ENCODE assay signal across 8 mouse cellular contexts in genomic region chr6:106800227-106800557, GRCm38 (mm10). TPM values are rescaled to one million over a fixed set of nuclear protein-coding genes. Genes with fewer than 3 reads are reported as not detected.
DNase-seq lines count a peak whose midpoint lies in the region; ATAC-seq and TF ChIP-seq lines count a peak whose summit lies in the region.

No protein-coding gene starts in this region.

- peak overlapping the region; percentile 96 for H3K4me3 ChIP-seq in heart, embryonic 16.5 days (ENCODE audit: low read length)
- H3K4me3 ChIP-seq in bone marrow macrophage, adult 2 months (ENCODE audit: insufficient read depth, low read length) = peak overlapping the region; percentile 16; the same call in 1 of the 2 replicates
- H3K4me3 ChIP-seq in hindbrain, embryonic 12.5 days = peak overlapping the region; percentile 89
- peak overlapping the region; percentile 79 for H3K4me3 ChIP-seq in midbrain, embryonic 11.5 days (ENCODE audit: low read depth, low read length)

- no peak overlapping the region for H3K27ac ChIP-seq in heart, embryonic 16.5 days (ENCODE audit: low read length)
- no peak overlapping the region for H3K27ac ChIP-seq in bone marrow macrophage, adult 2 months (ENCODE audit: insufficient read depth, low read depth, low read length)
- no peak overlapping the region for H3K27ac ChIP-seq in hindbrain, embryonic 12.5 days
- H3K27ac ChIP-seq in midbrain, embryonic 11.5 days (ENCODE audit: low read depth, low read length) = no peak overlapping the region

- WGBS in heart, embryonic 16.5 days = 50% methylated on average over 5 of the region's 5 CpGs
- 66% methylated on average over 5 of the region's 5 CpGs for WGBS in hindbrain, embryonic 12.5 days
- 63% methylated on average over 5 of the region's 5 CpGs for WGBS in midbrain, embryonic 11.5 days

- no peak for TF ChIP-seq CTCF in bone marrow macrophage, adult 2 months (IDR thresholded peaks at IDR 0.05; ENCODE audit: low read depth, low read length)

- H3K9ac ChIP-seq in heart, embryonic 16.5 days (ENCODE audit: low read length) = no peak overlapping the region
- no peak overlapping the region for H3K9ac ChIP-seq in hindbrain, embryonic 12.5 days
- H3K9ac ChIP-seq in midbrain, embryonic 11.5 days (ENCODE audit: low read length) = no peak overlapping the region

- TF ChIP-seq POLR2A in bone marrow macrophage, adult 2 months (IDR thresholded peaks at IDR 0.05; ENCODE audit: borderline replicate concordance, low read depth, low read length) = no peak

- intact Hi-C loops in heart, postnatal 36 days (cut with DNase I) = loop anchor here (2.0 to 10.0 kb wide), 3 partner anchors 31 to 1985 kb away; partner anchors contain the start of genes Arl8b and Trnt1

- ATAC-seq in heart, embryonic 16.5 days (replicated peaks; ENCODE audit: extremely low read depth, insufficient read depth, low FRiP score) = no peak
- ATAC-seq in hindbrain, embryonic 12.5 days (ENCODE audit: low FRiP score) = no peak
- ATAC-seq in midbrain, embryonic 11.5 days (ENCODE audit: low FRiP score) = no peak
- no peak for ATAC-seq in erythroid progenitor cell, adult 5-6 weeks (replicated peaks; ENCODE audit: low FRiP score, poor library complexity, severe bottlenecking)

- no peak for DNase-seq in heart, postnatal 36 days
- DNase-seq in midbrain, embryonic 11.5 days (ENCODE audit: low spot score, missing footprints) = no peak
- no peak for DNase-seq in spleen, adult 12 weeks (ENCODE audit: low spot score)
- no peak for DNase-seq in layer of hippocampus, adult 9-10 months (ENCODE audit: low spot score)

- no peaks in the 10 kb centered on the region for H3K27me3 ChIP-seq in heart, embryonic 16.5 days (ENCODE audit: control insufficient read depth, insufficient read depth, low read length)
- no peaks in the 10 kb centered on the region for H3K27me3 ChIP-seq in hindbrain, embryonic 12.5 days
- H3K27me3 ChIP-seq in midbrain, embryonic 11.5 days (ENCODE audit: control insufficient read depth, insufficient read depth, low read length) = no peaks in the 10 kb centered on the region

- H3K4me2 ChIP-seq in heart, embryonic 16.5 days (ENCODE audit: low read depth, low read length) = peak overlapping the region; percentile 49
- H3K4me2 ChIP-seq in hindbrain, embryonic 12.5 days (replicated peaks) = peak overlapping the region; percentile 94; the same call in 1 of the 2 replicates
- H3K4me2 ChIP-seq in midbrain, embryonic 11.5 days = no peak overlapping the region

- peaks cover 4% of the 10 kb centered on the region; the same call in 1 of the 2 replicates for H3K36me3 ChIP-seq in heart, embryonic 16.5 days (ENCODE audit: control insufficient read depth, insufficient read depth)
- no peaks in the 10 kb centered on the region for H3K36me3 ChIP-seq in hindbrain, embryonic 12.5 days
- no peaks in the 10 kb centered on the region for H3K36me3 ChIP-seq in midbrain, embryonic 11.5 days (ENCODE audit: control insufficient read depth, insufficient read depth, low read length)

- H3K4me1 ChIP-seq in heart, embryonic 16.5 days (ENCODE audit: control insufficient read depth, insufficient read depth, low read length) = peaks cover 14% of the 10 kb centered on the region
- peaks cover 7% of the 10 kb centered on the region for H3K4me1 ChIP-seq in bone marrow macrophage, adult 2 months (ENCODE audit: control insufficient read depth, insufficient read depth, low read length)
- peaks cover 12% of the 10 kb centered on the region for H3K4me1 ChIP-seq in hindbrain, embryonic 12.5 days
- H3K4me1 ChIP-seq in midbrain, embryonic 11.5 days (ENCODE audit: control insufficient read depth, insufficient read depth, low read length) = peaks cover 7% of the 10 kb centered on the region

- no peaks in the 10 kb centered on the region for H3K9me3 ChIP-seq in heart, embryonic 16.5 days (replicated peaks; ENCODE audit: control insufficient read depth, low read length)
- no peaks in the 10 kb centered on the region for H3K9me3 ChIP-seq in hindbrain, embryonic 12.5 days (replicated peaks)
- no peaks in the 10 kb centered on the region for H3K9me3 ChIP-seq in midbrain, embryonic 11.5 days (ENCODE audit: control insufficient read depth, low read length)

RNA-seq across cellular contexts. Expression of gene Crbn, which starts 0.3 kb away (rescaled TPM):
- polyA plus RNA-seq in heart, embryonic 16.5 days (2015; fragmentation: Nextera tagmentation; extraction: Ambion mirVana) = 35.8 and 38.9 TPM in 2 replicates
- 10 to 100 TPM; 54.4 to 60.4 TPM for total RNA-seq in heart, postnatal 36 days (2021)
- polyA plus RNA-seq in bone marrow macrophage, adult 2 months (2012; ENCODE audit: insufficient read depth, insufficient read length, missing spikeins) = 36.6 and 43.2 TPM in 2 replicates
- 51.7 and 58.3 TPM in 2 replicates for polyA plus RNA-seq in hindbrain, embryonic 12.5 days (2016; fragmentation: Nextera tagmentation; extraction: Ambion mirVana)
- polyA plus RNA-seq in midbrain, embryonic 11.5 days (2014; fragmentation: Nextera tagmentation; extraction: Ambion mirVana) = 58.1 and 61.0 TPM in 2 replicates
- 12.6 and 16.3 TPM in 2 replicates for total RNA-seq in erythroid progenitor cell, adult 5-6 weeks (2015; ENCODE audit: low replicate concordance)
- 23.9 and 35.3 TPM in 2 replicates for total RNA-seq in erythroid progenitor cell, adult 5-6 weeks (2017; ENCODE audit: low replicate concordance)

RNA-seq across cellular contexts. Expression of gene Trnt1, which starts 31.3 kb away (rescaled TPM):
- 42.3 and 48.7 TPM in 2 replicates for polyA plus RNA-seq in heart, embryonic 16.5 days (2015; fragmentation: Nextera tagmentation; extraction: Ambion mirVana)
- 10 to 100 TPM; 37.7 to 40.5 TPM for total RNA-seq in heart, postnatal 36 days (2021)
- polyA plus RNA-seq in bone marrow macrophage, adult 2 months (2012; ENCODE audit: insufficient read depth, insufficient read length, missing spikeins) = 22.1 and 24.9 TPM in 2 replicates
- polyA plus RNA-seq in hindbrain, embryonic 12.5 days (2016; fragmentation: Nextera tagmentation; extraction: Ambion mirVana) = 63.8 and 72.3 TPM in 2 replicates
- 79.8 and 94.0 TPM in 2 replicates for polyA plus RNA-seq in midbrain, embryonic 11.5 days (2014; fragmentation: Nextera tagmentation; extraction: Ambion mirVana)
- total RNA-seq in erythroid progenitor cell, adult 5-6 weeks (2015; ENCODE audit: low replicate concordance) = 13.7 and 18.4 TPM in 2 replicates
- total RNA-seq in erythroid progenitor cell, adult 5-6 weeks (2017; ENCODE audit: low replicate concordance) = 34.0 and 39.9 TPM in 2 replicates

RNA-seq across cellular contexts. Expression of gene Il5ra, which starts 51.4 kb away (rescaled TPM):
- polyA plus RNA-seq in heart, embryonic 16.5 days (2015; fragmentation: Nextera tagmentation; extraction: Ambion mirVana) = 0.30 and 0.37 TPM in 2 replicates
- total RNA-seq in heart, postnatal 36 days (2021) = under 1 TPM in 1 of 2 experiments, not detected in 1; 0.14 TPM
- not detected in 2 replicates for polyA plus RNA-seq in bone marrow macrophage, adult 2 months (2012; ENCODE audit: insufficient read depth, insufficient read length, missing spikeins)
- not detected in 2 replicates for polyA plus RNA-seq in hindbrain, embryonic 12.5 days (2016; fragmentation: Nextera tagmentation; extraction: Ambion mirVana)
- not detected in 2 replicates for polyA plus RNA-seq in midbrain, embryonic 11.5 days (2014; fragmentation: Nextera tagmentation; extraction: Ambion mirVana)
- total RNA-seq in erythroid progenitor cell, adult 5-6 weeks (2015; ENCODE audit: low replicate concordance) = 3.6 TPM in 1 of 2 replicates, not detected in the other
- 2.4 and 2.9 TPM in 2 replicates for total RNA-seq in erythroid progenitor cell, adult 5-6 weeks (2017; ENCODE audit: low replicate concordance)

Comparison
In these comparisons a context has a peak if more than half of its experiments do, and no peak if none do; other contexts are left out.
1. H3K4me3 ChIP-seq: peak in every context shown above with its lines; median percentile 96 in heart, embryonic 16.5 days; 89 in hindbrain, embryonic 12.5 days; 79 in midbrain, embryonic 11.5 days; 16 in bone marrow macrophage, adult 2 months.